Mouse (Mus musculus) ovary, postnatal 36 days (tissue): ENCODE results near the gene Ppp1r12c.

Experiments
- DNase-seq: peaks from one replicate; pipeline ENCODE4 v3.0.0; 2022; ENCODE audit warnings: low spot score, mixed read lengths

Ppp1r12c gene

GRCm38 (mm10) chr7:4431548-4431947, 69.9 kb downstream of the Ppp1r12c start:
- DNase-seq, result peak; percentile 65
